Mouse (Mus musculus): ENCODE results near the gene Mapk11. TPM values are rescaled to one million over a fixed set of nuclear protein-coding genes. Genes with fewer than 3 reads are reported as not detected.

The Mapk11 gene
- polyA plus RNA-seq, 1 experiment from 2014 or later = 16.5 TPM

DNA sequence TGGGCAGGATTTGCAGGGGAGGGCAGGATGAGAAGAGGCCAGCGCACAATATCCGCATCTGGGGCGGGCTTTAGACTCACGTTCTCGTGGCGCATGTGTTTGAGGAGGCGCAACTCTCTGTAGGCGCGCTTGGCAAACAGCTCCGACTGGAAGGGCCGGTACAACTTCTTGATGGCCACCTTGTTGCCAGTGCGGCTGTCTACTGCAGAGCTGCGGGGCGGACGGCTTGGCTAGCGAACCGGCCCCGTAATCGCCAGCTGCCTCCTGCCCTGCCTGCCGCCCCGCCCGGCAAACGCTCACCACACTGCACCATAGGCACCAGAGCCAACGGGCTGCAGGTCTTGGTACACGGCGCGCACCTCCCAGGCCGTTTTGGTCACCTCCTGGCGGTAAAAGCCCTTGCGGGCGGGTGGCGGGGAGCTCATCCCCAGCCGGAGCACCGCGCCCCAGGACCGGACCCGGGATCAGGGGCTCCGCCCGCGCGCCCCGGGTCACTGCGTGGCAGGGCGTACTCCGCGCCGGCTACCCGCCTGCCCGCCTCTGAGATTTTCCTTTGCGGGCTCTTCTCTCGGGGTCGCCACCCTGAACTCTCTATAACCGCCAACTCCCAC is 9.3 kb downstream of the Mapk11 start:
- Histone ChIP-seq H3K36me3 (no peaks in the 10 kb centered on the region), H3K4me3 (replicated peaks) (peak overlapping the region; percentile 61), H3K9me3 (replicated peaks) (no peaks in the 10 kb centered on the region), H3K4me1 (peaks cover 42% of the 10 kb centered on the region), H3K4me2 (peak overlapping the region; percentile 97), H3K9ac (peak overlapping the region; percentile 56), H3K27ac (peak overlapping the region; percentile 75), H3K27me3 (peaks cover 50% of the 10 kb centered on the region)
- WGBS = under 1% methylated on average over 53 of the region's 53 CpGs
- ATAC-seq (replicated peaks; ENCODE audit: low FRiP score) = peak; percentile 30; the same call in 1 of the 2 replicates

DNA sequence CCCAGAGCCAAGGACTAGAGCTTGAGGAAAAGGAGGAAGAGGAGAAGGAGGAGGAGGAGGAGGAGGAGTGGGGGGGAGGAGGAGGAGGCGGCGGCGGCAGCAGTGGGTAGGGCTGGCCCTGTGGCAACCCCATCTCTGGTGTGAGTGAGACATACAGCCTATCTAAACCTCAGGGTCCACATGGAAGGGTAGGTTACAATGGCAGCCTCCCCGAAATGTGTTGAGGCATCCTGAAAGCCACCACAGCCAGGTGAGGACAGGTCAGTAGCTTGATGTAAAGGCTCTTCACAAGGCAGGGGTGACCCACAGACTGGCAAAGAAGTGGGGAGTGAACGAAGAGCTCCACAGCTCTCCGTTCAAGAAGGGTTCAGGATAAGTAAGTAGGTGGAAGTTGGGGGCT is 10.9 kb downstream of the Mapk11 start:
- Histone ChIP-seq H3K27ac (no peak overlapping the region), H3K4me3 (replicated peaks) (no peak overlapping the region), H3K36me3 (no peaks in the 10 kb centered on the region), H3K4me2 (no peak overlapping the region), H3K4me1 (peaks cover 42% of the 10 kb centered on the region), H3K27me3 (peaks cover 40% of the 10 kb centered on the region), H3K9me3 (replicated peaks) (no peaks in the 10 kb centered on the region), H3K9ac (no peak overlapping the region)
- 87% methylated on average over 6 of the region's 6 CpGs for WGBS
- ATAC-seq (replicated peaks; ENCODE audit: low FRiP score) = no peak

DNA sequence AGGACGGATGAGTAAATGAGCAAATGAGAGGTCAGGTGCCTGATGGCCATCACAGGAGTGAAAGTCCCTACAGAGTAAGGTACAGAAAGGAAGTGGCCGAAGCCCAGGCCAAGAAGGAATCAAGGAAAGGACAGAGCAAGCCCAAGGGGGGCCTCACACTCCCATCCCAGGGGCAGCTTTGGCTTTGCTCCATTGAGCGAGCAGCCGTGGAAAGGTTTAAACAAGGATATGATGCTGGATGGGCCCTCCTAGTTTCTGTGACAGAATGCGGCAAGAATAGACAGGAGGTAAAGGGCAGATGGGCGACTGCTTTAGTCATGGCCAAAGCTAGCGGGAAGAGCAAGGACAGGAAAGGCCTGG is 11.4 kb downstream of the Mapk11 start:
- no peak for ATAC-seq (replicated peaks; ENCODE audit: low FRiP score)
- peaks cover 41% of the 10 kb centered on the region for H3K4me1 ChIP-seq
- H3K9ac ChIP-seq = no peak overlapping the region
- no peak overlapping the region for H3K27ac ChIP-seq
- H3K4me3 ChIP-seq (replicated peaks) = no peak overlapping the region
- no peaks in the 10 kb centered on the region for H3K36me3 ChIP-seq
- H3K4me2 ChIP-seq = no peak overlapping the region
- peaks cover 40% of the 10 kb centered on the region for H3K27me3 ChIP-seq
- H3K9me3 ChIP-seq (replicated peaks) = no peaks in the 10 kb centered on the region
- WGBS = 69% methylated on average over 7 of the region's 7 CpGs

DNA sequence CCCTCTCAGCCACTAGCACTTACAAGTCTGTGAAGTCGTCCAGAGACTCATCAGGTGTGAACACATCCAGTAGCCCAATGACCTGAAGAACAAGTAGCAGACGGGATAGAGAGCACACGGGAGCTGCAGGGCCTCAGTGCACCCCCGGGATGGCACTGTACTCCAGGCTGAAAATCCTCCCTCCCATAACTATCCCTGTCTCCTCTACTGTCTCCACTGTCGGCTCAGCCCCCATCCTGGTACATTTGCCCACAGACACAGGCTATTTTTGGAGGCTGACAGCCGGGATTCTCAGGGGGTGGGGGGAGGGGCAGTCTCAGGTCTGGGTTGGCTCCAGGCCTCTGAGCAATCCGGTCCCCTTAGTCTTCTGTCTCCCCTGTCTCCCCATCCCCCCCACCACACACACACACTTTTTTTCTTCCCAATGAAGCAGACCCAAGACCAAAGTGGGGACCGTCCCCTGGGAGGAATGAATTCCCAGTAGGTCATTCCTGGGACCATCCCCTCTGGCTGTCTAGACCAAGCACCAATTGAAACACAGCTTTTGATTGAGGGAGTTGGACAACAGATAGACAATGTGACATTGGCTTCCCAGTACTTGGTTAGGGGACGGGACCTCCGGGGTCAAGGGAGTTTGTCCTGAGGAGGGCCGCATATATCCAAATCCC is 11.9 kb downstream of the Mapk11 start:
- Histone ChIP-seq H3K4me3 (replicated peaks) (no peak overlapping the region), H3K36me3 (no peaks in the 10 kb centered on the region), H3K4me1 (peaks cover 36% of the 10 kb centered on the region), H3K27ac (no peak overlapping the region), H3K9ac (no peak overlapping the region), H3K9me3 (replicated peaks) (no peaks in the 10 kb centered on the region), H3K4me2 (no peak overlapping the region), H3K27me3 (peaks cover 37% of the 10 kb centered on the region)
- WGBS = 66% methylated on average over 11 of the region's 11 CpGs
- no peak for ATAC-seq (replicated peaks; ENCODE audit: low FRiP score)

DNA sequence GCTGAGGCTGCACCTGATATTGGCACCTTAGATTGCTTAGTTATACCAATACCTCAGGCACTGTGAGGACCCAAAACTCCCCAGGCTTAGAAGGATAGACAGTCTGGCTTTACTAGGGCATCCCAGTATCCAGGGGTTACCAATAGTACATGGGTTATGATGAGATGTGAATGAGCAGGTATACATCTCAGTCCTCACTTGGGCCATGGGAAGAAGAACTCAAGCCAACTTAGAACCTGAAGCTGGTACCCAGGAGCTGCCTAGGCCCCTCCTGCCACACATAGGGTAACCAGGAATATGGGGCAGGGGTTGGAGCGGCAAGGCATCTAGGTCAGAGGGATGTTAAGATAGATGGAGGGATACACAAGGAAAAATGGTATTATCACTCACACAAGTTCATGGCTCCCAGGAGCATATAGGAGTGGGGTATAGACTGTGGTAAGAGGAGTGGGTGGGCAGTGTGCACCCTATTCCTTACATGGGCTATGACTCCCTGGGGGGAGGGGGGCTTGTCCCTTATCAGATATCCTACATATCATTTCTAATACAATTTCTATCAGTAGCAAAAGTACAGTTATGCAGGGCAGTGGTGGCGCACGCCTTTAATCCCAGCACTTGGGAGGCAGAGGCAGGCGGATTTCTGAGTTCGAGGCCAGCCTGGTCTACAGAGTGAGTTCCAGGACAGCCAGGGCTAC is 12.8 kb downstream of the Mapk11 start:
- Histone ChIP-seq H3K27me3 (peaks cover 31% of the 10 kb centered on the region), H3K4me1 (peaks cover 28% of the 10 kb centered on the region), H3K9ac (no peak overlapping the region), H3K4me3 (replicated peaks) (no peak overlapping the region), H3K4me2 (no peak overlapping the region), H3K27ac (no peak overlapping the region), H3K36me3 (peaks cover 3% of the 10 kb centered on the region; the same call in 1 of the 2 replicates), H3K9me3 (replicated peaks) (no peaks in the 10 kb centered on the region)
- 92% methylated on average over 5 of the region's 5 CpGs for WGBS
- no peak for ATAC-seq (replicated peaks; ENCODE audit: low FRiP score)

DNA sequence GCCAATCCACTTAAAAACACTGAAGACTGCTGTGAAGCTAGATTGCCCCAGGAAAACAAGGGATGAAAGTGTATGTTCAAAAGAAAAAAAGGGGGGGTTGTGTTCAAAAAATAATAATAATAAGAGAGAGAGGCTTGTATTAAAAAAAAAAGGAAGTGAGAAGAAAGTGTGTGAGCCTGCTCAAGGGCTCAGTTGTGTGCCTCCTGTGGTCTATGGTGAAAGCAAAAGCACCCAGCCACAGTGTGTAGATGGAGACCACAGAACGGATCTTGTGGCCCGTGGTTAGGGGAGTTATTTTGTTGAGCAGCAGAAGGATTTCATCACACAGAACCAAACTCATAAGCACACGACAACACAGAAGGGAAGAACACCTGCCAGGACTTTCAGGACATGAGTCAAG is 18.1 kb downstream of the Mapk11 start:
- Histone ChIP-seq H3K4me1 (peaks cover 17% of the 10 kb centered on the region), H3K27ac (no peak overlapping the region), H3K4me2 (no peak overlapping the region), H3K9me3 (replicated peaks) (no peaks in the 10 kb centered on the region), H3K36me3 (peaks cover 3% of the 10 kb centered on the region; the same call in 1 of the 2 replicates), H3K9ac (no peak overlapping the region), H3K4me3 (replicated peaks) (no peak overlapping the region), H3K27me3 (no peaks in the 10 kb centered on the region)
- ATAC-seq (replicated peaks; ENCODE audit: low FRiP score) = no peak
- 93% methylated on average over 3 of the region's 3 CpGs for WGBS

DNA sequence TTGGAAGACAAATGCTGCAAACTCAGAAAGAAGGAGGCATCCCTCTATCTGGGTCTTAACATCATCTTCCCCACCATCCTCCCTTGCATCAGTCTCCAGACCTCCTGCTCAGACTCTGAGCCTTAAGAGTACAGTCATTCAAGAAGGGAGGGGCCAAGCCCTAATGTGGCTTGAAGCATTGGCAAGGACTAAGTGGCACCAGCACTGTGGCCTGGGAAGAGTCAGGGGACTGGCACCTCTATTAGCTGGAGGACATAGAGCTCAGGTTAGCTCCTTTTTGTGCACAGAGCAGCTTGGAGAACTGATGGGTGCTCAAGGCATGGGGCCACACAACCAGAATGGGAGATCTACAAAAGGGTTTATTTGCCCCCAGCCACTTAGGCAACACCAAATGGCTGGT is 19.2 kb downstream of the Mapk11 start:
- no peak for ATAC-seq (replicated peaks; ENCODE audit: low FRiP score)
- Histone ChIP-seq H3K36me3 (peaks cover 5% of the 10 kb centered on the region), H3K4me2 (no peak overlapping the region), H3K9ac (no peak overlapping the region), H3K4me3 (replicated peaks) (no peak overlapping the region), H3K4me1 (peaks cover 17% of the 10 kb centered on the region), H3K27me3 (no peaks in the 10 kb centered on the region), H3K9me3 (replicated peaks) (no peaks in the 10 kb centered on the region), H3K27ac (no peak overlapping the region)

DNA sequence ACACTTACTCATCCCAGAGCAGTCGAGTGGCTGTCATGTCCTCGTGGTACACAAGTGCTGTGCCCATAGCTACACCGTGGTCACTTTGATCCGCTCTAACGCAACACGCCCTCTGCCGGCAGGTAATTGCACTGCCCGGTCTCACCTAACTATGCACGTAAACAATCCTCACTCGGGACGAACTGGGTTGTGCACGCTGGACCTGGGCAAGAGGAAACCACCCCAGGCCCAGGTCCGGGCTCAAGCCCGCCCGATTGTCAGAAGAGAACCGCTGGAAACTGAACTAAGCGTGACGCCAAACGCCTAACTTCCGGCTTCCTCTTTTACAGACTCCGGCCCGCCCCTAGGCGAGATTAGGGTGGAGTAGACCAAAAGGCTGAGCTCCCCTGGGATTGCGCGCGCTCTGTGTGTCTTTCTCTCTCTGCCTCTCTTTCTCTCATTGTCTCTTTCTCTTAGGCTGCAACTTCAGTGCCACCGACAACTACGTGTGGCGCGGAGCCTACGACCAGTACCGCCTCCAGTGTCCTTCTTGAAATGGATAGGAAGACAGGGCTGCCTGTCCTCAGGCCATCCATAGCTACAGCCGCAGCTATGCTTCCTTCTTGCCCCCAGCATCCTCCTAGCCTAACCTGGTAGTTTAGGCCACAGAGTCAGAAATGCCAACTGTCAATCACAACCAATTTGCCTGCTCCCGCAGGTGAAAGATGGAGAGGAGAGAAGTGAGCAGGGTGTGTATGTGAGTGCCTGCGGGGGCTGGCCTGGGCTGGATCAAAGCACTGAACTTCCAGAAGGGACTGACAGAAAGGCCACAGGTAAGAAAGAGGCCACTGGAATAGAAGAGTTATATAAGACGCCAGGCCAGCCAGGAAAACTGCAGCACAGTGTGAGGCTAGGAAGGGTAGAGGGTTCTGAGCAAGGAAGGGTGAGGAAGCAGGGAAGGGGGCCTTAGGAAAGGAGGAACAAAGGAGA is 20.8 kb downstream of the Mapk11 start, which contains the start of gene Hdac10:
TSS of gene Hdac10 (minus strand) at position 319 of the 969 bp plus-strand sequence.
- Histone ChIP-seq H3K4me3 (replicated peaks) (peak within 1 kb of the TSS; percentile 66), H3K9me3 (replicated peaks) (no peaks in the 10 kb centered on the region), H3K36me3 (peaks cover 7% of the 10 kb centered on the region), H3K27ac (peak within 1 kb of the TSS; percentile 86), H3K9ac (peak within 1 kb of the TSS; percentile 63), H3K27me3 (no peaks in the 10 kb centered on the region), H3K4me1 (peaks cover 22% of the 10 kb centered on the region), H3K4me2 (peak within 1 kb of the TSS; percentile 84)
- peak; percentile 84 for ATAC-seq (replicated peaks; ENCODE audit: low FRiP score)
- WGBS = 3% methylated on average over 36 of the region's 36 CpGs

DNA sequence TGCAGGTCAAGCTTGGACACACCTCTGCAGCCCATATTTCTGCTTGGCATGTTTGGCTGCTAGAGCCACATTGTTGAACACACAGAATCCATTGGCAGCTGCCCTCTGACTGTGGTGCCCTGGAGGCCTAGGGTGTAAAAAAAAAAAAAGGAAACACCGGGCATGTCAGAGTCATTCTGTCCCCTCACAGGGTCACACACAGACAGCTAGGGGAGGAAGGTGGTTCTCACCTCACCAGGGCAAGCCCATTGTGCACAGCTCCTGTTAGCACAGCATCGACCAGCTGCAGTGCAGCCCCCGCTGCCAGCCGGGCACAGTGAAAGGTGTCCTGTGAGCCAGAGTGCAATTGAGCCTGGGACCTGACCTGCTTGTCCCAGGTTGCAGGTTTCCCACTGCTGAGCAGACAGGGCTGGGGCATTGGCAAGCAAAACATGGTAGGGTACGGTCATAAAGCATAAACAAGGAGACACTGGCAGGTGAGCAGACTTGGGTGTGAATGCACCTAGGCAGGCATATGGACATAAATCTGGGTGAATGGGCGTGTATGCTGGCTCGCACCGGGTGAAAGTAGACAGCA is 22.0 kb downstream of the Mapk11 start:
- H3K9ac ChIP-seq = peak overlapping the region; percentile 63
- peaks cover 7% of the 10 kb centered on the region for H3K36me3 ChIP-seq
- no peak for ATAC-seq (replicated peaks; ENCODE audit: low FRiP score)
- peak overlapping the region; percentile 66 for H3K4me3 ChIP-seq (replicated peaks)
- peak overlapping the region; percentile 84 for H3K4me2 ChIP-seq
- peaks cover 28% of the 10 kb centered on the region for H3K4me1 ChIP-seq
- WGBS = 84% methylated on average over 8 of the region's 8 CpGs
- no peak overlapping the region for H3K27ac ChIP-seq
- no peaks in the 10 kb centered on the region for H3K27me3 ChIP-seq
- H3K9me3 ChIP-seq (replicated peaks) = no peaks in the 10 kb centered on the region

DNA sequence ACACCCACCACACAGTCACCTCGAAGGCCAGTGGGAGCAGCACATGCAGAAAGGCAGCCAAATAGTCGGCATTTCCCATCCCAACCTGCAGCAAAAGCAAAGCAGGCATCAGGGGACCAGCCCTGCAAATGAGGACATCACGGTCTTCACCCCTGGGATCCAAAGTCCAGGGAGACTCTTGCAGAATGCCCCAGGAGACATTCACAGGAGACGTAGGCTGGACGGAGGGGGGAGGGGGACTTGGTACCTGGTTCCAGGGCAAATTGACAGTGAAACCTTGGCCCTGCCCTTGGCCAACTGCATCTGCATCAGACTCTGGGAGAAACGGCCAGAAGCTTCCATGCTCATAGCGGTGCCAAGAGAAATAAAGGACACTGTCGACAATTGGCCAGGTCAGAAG is 22.8 kb downstream of the Mapk11 start:
- Histone ChIP-seq H3K27ac (no peak overlapping the region), H3K9ac (no peak overlapping the region), H3K9me3 (replicated peaks) (no peaks in the 10 kb centered on the region), H3K4me1 (peaks cover 36% of the 10 kb centered on the region), H3K4me2 (no peak overlapping the region), H3K36me3 (peaks cover 4% of the 10 kb centered on the region; the same call in 1 of the 2 replicates), H3K4me3 (replicated peaks) (no peak overlapping the region), H3K27me3 (no peaks in the 10 kb centered on the region)
- WGBS = 88% methylated on average over 8 of the region's 8 CpGs
- ATAC-seq (replicated peaks; ENCODE audit: low FRiP score) = no peak

DNA sequence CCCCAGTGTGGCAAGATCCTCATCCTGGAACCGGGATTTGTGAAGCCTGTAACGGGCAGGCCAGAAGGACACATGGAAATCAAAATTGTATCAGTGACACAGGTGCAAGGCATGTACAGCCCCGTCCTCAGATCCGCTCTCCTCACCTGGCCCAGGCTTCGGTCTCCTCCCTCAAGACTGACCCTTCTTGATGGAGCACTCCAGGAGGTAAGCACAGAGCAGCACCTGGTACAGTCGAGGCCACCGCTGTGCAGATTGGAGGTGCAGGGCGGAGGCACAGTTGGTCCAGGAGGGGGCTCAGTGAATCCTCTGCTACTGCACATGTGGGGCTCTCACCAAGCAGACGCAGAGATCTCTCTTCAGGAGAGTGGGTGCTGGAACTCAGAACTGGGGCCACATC is 24.1 kb downstream of the Mapk11 start:
- Histone ChIP-seq H3K9me3 (replicated peaks) (no peaks in the 10 kb centered on the region), H3K27me3 (no peaks in the 10 kb centered on the region), H3K4me2 (no peak overlapping the region), H3K27ac (no peak overlapping the region), H3K9ac (no peak overlapping the region), H3K4me3 (replicated peaks) (no peak overlapping the region), H3K4me1 (peaks cover 48% of the 10 kb centered on the region), H3K36me3 (peaks cover 9% of the 10 kb centered on the region; the same call in 1 of the 2 replicates)
- 96% methylated on average over 9 of the region's 9 CpGs for WGBS
- no peak for ATAC-seq (replicated peaks; ENCODE audit: low FRiP score)

Data from kidney, embryonic 15.5 days (tissue).